Mouse (Mus musculus) urinary bladder, adult 18-20 months (tissue): Measurements from ENCODE around the gene Cytl1.

Source experiments
- DNase-seq, 2 experiments: peaks; one replicate each; pipeline ENCODE4 v3.0.0; 2022; ENCODE audit warnings: low spot score in 2 of 2, mixed read lengths in 2 of 2

The Cytl1 gene

DNA sequence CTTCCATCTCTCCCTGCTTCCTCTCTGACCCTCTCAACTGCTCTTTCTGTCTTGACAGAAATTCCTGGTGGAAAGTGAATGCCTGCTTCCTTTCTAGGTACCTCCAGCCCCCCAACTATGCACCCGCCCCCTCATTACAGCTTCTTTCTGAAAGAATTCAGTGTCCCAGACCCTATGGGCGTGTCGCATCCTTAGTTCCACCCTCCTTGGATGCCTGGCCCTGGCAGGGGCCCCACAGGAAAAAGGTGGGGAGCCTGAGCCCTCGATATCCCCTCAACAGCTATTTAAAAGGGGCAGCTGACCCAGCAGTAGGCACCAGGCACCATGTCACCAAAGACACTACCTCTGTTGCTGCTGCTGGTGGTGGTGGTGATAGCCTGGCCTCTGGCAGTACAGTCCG, at the start of gene Cytl1:
TSS of gene Cytl1 (plus strand) at position 296 of the 400 bp plus-strand sequence.
- DNase-seq = no peak

- no peak for DNase-seq
Measured at GRCm38 (mm10) chr5:37692759-37693158, 42.6 kb upstream of the Cytl1 start.

- no peak for DNase-seq
Measured at GRCm38 (mm10) chr5:37695773-37696172, 39.5 kb upstream of the Cytl1 start.

DNA sequence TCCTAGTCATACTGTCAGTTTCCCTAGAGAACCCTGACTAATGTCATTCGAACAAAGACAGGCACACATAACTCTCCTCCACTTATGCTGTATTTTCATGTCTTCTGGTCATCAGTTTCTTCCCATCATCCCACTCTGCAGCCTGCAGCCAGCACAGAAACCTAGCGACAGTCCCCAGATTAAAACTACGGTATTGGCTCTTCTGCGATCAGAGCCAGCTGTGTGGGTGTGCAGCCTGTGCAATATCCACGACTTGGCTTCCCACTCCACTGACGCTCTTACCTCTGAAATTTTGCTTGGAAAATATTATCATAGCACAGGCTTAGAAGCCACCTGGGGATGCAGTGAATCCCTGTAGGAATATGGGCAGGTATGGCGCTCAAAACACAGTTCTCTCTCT, 38.0 kb upstream of the Cytl1 start:
- DNase-seq = no peak

DNA sequence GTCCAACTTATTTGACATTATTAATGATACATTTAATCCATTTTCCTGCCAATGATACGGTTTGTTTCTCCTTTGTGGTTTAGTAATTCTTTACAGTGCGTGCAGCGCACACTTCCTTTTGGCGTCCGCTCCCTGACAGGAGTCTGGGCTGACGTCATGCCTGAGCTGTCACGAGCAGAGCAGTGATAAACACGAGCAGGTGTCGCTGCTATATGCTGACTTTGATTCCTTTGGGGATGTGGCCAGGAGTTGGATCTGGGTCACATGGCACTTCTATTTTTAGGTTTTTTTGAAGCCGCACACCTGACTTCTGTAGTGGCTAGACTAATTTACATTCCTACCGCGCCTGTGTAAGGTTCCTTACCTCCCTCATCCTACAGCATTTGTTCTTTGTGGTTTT, 35.6 kb upstream of the Cytl1 start:
- DNase-seq = no peak

- DNase-seq = no peak
Measured at GRCm38 (mm10) chr5:37704962-37705361, 30.4 kb upstream of the Cytl1 start.

DNA sequence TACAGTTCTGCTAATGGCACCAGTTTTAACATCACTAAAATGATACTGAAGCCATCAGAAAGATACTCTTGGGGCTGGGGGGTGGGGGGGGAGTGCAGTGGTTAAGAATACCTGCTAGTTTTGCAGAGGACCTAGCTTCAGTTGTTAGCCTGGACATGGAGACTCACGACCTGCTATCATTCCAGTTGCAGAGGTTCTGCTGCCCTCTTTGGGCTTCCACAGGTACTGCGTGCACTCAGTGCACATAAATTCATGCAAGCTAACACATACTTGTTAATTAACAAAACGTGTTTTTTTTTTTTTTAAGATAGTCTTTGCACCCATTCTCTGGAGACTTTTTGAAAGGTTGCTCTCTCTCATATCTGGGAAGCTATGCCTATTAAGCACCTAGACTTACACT, 27.2 kb upstream of the Cytl1 start:
- DNase-seq = no peak

DNA sequence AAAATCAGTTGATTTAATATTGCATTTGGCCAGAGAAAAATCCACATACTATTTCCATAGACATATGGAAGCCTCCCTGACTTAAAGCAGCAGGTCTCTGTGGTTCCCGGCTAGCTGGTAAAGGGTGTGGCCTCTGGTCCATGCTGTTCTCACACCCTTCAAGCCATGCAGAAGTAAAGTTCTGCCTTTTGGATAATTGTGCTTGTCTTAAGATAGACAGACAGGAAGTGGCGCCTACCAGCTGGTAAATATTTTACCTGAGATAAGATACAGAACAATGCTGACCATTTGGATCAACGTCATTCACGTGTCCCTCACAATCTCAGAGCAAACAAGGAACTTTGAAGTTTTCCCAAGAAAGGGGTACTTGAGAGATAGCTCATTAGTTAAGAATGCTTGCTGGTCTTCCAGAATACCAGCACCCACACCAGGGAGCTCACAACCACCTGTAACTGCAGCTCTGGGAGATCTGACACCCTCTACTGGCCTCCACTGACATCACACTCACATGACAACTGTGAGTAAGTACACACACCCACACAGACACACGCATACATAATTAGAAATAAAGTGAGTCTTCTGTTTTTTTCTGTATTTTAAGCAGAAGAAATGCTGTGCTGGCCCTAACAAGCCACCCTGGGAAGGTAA, 25.9 kb upstream of the Cytl1 start:
- DNase-seq = no peak

- peak in 1 of 2 experiments; percentile 7 for DNase-seq
Measured at GRCm38 (mm10) chr5:37716505-37717372, 18.6 kb upstream of the Cytl1 start, which contains the start of gene Stk32b. Gene Stk32b (minus strand): TSS chr5:37717171.

DNA sequence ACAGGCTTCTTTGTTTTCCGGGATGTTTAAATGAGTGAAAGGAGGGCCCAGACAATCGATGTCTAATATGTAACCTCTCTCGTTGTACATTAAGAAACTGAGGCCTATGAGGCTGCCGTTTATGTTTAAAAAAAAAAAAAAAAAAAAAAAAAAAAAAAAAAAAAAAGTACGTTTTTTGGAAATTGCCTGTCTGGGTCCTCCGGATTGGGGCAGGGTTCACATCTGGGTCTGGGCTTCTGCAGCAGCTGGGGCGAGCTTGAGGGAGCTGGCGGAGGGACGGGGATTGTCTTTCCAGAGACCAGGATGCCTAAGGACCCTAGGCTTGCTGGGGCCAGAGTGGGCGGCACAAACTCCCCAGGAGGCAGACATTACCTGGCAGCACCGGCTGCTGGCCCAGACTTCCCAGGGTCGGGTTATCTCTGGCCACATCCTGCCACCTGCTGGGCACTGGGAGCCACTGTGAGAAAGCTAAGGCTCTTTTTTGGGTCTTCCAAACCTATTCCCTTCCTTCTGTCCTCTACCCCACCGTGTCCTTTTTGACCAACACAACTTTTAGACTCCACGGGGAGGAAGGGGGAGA, 17.8 kb upstream of the Cytl1 start:
- DNase-seq = peak; percentile 23 to 57

DNA sequence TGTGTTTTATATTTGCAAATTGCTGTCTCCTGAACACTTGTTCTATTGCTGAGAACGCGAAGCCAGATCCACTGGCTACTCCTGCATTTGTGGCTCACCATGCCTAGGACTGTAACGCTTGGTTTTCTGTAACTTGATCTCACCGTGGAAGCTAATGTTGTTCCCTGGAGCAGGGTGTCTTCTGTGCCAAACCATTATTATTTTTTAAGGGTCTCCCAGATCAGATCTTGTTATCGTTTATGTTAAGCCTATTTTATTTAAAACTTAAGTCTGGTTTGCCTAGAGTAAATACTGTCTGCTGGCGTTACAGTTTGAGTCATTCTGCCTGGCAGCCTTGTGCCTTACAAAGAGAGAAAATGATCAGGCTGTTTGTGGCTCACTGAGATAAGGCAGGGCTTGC, 14.6 kb upstream of the Cytl1 start:
- no peak for DNase-seq

DNA sequence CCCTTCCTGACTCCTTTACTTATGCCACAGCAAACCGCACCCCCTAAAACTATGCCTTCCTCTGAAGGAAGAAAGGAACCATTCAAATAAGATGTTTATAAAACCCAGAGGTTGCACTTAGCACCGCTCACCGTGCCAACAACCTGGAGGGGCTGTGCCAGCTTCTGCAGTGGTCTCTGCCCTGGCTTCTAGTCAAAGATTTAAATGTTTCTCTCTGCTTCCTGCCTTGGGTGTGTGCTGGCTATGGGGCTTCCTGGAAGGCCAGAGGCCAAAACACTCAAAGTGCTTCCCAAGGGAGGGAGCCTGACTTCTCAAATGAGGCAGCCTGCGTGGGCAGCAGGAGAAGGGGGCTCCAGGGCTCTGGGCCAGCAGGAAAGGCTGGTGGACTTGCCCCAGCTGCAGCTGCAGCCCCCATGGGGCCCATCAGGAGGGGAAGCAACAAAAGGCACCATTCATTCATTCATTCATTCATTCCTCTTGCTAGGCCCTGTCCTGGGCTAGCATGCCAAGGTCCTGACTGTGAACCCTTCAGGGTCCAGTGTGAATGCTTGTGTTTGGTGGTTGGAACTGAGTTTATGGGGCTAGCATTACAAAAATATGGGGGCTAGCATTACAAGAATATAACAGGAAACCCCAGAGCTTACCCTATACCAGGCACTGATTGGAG, 10.0 kb upstream of the Cytl1 start:
- no peak for DNase-seq

DNA sequence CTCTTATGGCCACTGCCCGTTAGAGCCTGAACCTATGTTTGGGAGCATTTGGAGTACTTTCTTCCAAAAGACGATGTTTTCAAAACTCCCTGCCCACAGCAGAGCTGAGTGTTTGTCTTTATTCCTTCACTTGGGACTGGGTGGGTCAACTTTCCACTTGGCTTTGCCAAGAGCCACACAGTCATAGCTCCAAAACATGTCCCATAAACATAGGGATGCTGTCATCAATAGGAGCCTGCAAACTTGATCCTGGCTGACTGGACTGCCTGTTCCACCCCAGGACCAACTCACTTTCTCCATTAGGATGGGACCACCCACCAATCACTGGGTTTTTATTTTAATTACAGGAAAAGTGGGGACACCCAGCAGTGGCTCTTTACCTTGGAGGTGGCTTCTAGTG, 4.5 kb upstream of the Cytl1 start:
- no peak for DNase-seq

DNA sequence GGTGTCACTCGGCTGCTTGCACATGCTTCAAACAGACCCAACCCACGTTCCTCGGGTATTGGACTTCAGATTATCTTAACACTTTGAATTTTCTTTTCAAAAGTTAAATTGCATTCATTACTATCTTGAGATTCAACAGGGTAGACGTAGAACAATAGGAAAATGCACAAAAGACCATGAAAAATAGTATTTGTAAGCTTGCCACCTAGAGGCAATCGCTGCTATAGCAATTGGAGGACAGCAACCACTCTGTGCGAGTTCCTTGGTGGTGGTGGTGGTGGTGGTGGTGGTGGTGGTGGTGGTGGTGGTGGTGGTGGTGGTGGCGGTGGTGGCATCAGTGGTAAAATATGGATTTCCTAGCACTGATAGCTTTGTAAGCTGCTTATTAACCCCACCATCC, 894 bp downstream of the Cytl1 start:
- no peak for DNase-seq

GRCm38 (mm10) chr5:37743889-37744707, 8.8 kb downstream of the Cytl1 start:
- no peak for DNase-seq

DNA sequence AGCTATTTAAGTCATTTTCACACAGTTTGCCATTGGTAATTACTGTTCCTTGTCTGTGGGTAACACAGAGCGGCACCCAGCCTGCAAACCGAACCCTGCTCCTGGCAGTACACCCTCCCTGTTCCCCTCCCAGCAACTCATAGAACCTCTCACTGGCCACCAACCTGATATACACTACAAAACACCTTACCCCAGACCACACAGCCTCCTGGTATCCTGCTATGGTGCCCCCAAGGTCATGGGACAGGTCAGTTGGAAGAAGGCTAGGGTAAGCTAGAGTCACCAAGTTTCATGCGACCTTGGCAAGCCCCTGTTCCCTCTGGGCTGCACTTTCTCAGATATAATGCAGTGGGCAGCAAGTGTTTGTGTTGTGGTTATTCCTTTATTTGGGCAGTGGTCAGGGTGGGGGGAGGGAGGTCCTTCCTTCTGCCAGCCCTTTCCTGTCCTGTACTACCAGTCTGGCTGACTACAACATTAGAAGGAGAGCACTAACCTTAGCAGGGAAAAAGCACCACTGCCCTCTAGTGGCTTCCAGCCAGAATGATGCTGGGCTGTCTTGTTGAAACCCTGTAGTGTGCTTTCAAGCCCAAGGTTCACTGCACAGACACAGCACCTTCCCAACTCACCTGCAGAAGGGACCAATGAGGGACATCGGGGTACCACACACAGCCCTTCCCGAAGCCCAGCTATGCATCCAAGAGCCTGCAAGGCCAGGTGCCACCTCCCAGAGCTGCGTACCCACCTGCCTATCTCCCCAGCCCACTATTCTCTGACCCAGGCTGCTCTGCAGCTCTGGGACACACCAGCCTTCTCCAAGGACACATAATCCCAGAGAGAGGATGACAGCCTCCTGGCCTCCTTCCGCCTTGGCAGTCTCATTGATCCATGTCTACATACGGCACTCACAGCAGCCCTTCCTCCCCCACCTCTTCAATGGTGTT, 17.0 kb downstream of the Cytl1 start:
- DNase-seq = peak; percentile 26 to 28

- no peak for DNase-seq
Measured at GRCm38 (mm10) chr5:37753366-37753765, 18.0 kb downstream of the Cytl1 start.

DNA sequence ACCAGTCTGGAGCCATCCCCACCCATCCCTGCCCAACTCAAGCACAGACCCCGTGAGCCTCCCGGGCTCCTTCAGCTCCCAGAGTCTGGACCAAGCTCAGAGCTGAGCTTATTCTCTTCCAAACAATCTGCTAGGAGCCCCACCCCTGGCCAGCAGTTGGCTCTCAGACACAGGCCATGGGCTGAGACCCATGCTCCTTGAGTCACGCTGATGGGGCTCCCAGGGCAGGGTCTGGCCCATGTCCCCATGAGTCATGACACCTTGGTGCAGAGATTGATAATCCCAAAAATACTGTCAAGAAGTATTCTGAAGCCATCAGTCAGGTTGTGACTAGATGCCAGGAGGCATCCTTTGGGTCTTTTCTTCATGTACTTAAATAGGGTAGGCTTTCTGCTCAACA, 26.7 kb downstream of the Cytl1 start:
- DNase-seq = no peak

DNA sequence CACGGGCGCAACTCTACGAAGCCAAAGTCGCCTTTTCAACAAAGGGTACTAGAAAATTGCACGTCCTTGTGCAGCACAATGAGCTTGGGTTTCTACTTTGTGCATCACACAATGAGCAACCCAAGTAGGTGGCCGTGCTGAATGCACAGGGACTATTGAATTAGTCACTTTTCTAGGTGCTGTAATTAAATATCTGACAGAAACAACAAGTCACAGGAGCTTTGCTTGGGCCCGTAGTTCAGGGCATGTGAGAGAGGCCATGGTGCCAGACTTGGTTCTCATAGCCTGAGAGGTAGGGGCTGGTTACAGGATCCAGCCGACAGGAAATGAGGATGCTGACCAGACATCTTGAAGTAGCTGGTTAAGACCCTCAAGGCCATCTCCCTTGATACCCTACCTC, 30.5 kb downstream of the Cytl1 start:
- no peak for DNase-seq

DNA sequence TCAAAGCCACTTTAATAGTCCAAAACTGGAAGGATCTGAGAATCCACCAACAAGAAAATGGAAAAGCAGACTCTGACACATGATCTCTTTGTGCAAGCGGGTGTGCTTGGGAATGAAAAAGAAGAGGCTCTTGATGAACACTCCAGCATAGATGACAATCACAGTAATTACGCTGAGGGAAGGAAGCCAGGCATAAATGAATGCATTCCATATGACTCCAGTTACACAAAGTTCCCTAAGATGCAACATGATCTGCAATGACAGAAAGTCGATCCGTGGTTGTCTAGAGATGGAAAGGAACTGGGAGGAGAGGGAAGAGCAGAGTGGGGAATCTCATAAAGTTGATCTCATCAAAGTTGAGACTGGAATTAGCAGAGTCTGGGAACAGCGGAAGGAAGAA, 31.9 kb downstream of the Cytl1 start:
- DNase-seq = no peak
